Mouse (Mus musculus): ENCODE data around the gene Thnsl2. TPM values are rescaled to one million over a fixed set of nuclear protein-coding genes. Genes with fewer than 3 reads are reported as not detected.

Gene Thnsl2
- total and polyA plus RNA-seq, 3 experiments: 0.08 to 0.21 TPM; not detected in 1

- Histone ChIP-seq H3K9ac (ENCODE audit: control insufficient read depth, low read depth, low read length, poor library complexity, severe bottlenecking) (no peak overlapping the region), H3K27me3 (ENCODE audit: control insufficient read depth in 1 of 2, insufficient read depth in 2 of 2, low read length in 2 of 2) (peaks cover 0 to 4% of the 10 kb centered on the region in 2 experiments; a peak in 2 of 4 replicates), H3K79me2 (ENCODE audit: control insufficient read depth, insufficient read depth, low read length, poor library complexity) (no peaks in the 10 kb centered on the region), H3K27ac (ENCODE audit: control insufficient read depth, low read depth, low read length) (no peak overlapping the region), H3K9me3 (replicated peaks; ENCODE audit: insufficient read depth, low read length) (no peaks in the 10 kb centered on the region), H3K4me3 (ENCODE audit: control insufficient read depth in 1 of 2, insufficient read depth in 1 of 2, low read depth in 2 of 2, low read length in 2 of 2) (no peak overlapping the region), H3K36me3 (ENCODE audit: control insufficient read depth in 1 of 2, insufficient read depth in 2 of 2, low read length in 2 of 2) (no peaks in the 10 kb centered on the region), H3K4me1 (ENCODE audit: control insufficient read depth in 1 of 2, insufficient read depth in 2 of 2, low read length in 2 of 2) (no peaks in the 10 kb centered on the region)
- no peak for DNase-seq (ENCODE audit: low read depth, low spot score)
- TF ChIP-seq MXI1 (IDR thresholded peaks at IDR 0.05; ENCODE audit: low read depth, low read length): no peak
- TF ChIP-seq HCFC1 (IDR thresholded peaks at IDR 0.05; ENCODE audit: low read depth, low read length): no peak
Measured at GRCm38 (mm10) chr6:71094693-71095092, 49.5 kb downstream of the Thnsl2 start.

GRCm38 (mm10) chr6:71093686-71094085 lies 50.6 kb downstream of the Thnsl2 start:
- Histone ChIP-seq H3K9ac (ENCODE audit: control insufficient read depth, low read depth, low read length, poor library complexity, severe bottlenecking) (no peak overlapping the region), H3K36me3 (ENCODE audit: control insufficient read depth in 1 of 2, insufficient read depth in 2 of 2, low read length in 2 of 2) (no peaks in the 10 kb centered on the region), H3K27ac (ENCODE audit: control insufficient read depth, low read depth, low read length) (no peak overlapping the region), H3K27me3 (ENCODE audit: control insufficient read depth in 1 of 2, insufficient read depth in 2 of 2, low read length in 2 of 2) (peaks cover 0 to 4% of the 10 kb centered on the region in 2 experiments; a peak in 2 of 4 replicates), H3K4me3 (ENCODE audit: control insufficient read depth in 1 of 2, insufficient read depth in 1 of 2, low read depth in 2 of 2, low read length in 2 of 2) (no peak overlapping the region), H3K9me3 (replicated peaks; ENCODE audit: insufficient read depth, low read length) (no peaks in the 10 kb centered on the region), H3K4me1 (ENCODE audit: control insufficient read depth in 1 of 2, insufficient read depth in 2 of 2, low read length in 2 of 2) (no peaks in the 10 kb centered on the region), H3K79me2 (ENCODE audit: control insufficient read depth, insufficient read depth, low read length, poor library complexity) (no peaks in the 10 kb centered on the region)
- TF ChIP-seq NELFE (IDR thresholded peaks at IDR 0.05; ENCODE audit: low read depth, low read length) (no peak), NRF1 (IDR thresholded peaks at IDR 0.05; ENCODE audit: insufficient read depth, low read depth, low read length, poor library complexity, severe bottlenecking) (no peak), CTCF (IDR thresholded peaks at IDR 0.05 in 2 of 3, conservative IDR thresholded peaks at IDR 0.05 in 1 of 3; ENCODE audit: control insufficient read depth in 1 of 3, insufficient read depth in 1 of 3, low read depth in 2 of 3, low read length in 3 of 3, poor library complexity in 1 of 3, severe bottlenecking in 1 of 3) (no peak), EP300 (IDR thresholded peaks at IDR 0.05; ENCODE audit: low read depth in 1 of 2, low read length in 2 of 2) (no peak), RCOR1 (IDR thresholded peaks at IDR 0.05; ENCODE audit: low read depth, low read length) (no peak), GATA1 (IDR thresholded peaks at IDR 0.05; ENCODE audit: low read depth, low read length) (no peak), CHD2 (IDR thresholded peaks at IDR 0.05; ENCODE audit: low read length) (no peak), GABPA (IDR thresholded peaks at IDR 0.05; ENCODE audit: low read depth, low read length) (no peak), ZMIZ1 (IDR thresholded peaks at IDR 0.05; ENCODE audit: low read depth, low read length) (no peak), USF2 (IDR thresholded peaks at IDR 0.05; ENCODE audit: borderline replicate concordance in 1 of 2, insufficient read depth in 1 of 2, low read depth in 1 of 2, low read length in 2 of 2) (no peak), ETS1 (IDR thresholded peaks at IDR 0.05; ENCODE audit: low read depth, low read length) (no peak), MEF2A (IDR thresholded peaks at IDR 0.05; ENCODE audit: extremely low read depth, insufficient replicate concordance, low read depth, low read length, poor library complexity, severe bottlenecking) (no peak), ZC3H11A (IDR thresholded peaks at IDR 0.05; ENCODE audit: low read depth, low read length) (no peak), TAL1 (IDR thresholded peaks at IDR 0.05; ENCODE audit: low read length) (no peak), USF1 (IDR thresholded peaks at IDR 0.05; ENCODE audit: low read depth, low read length) (no peak), UBTF (IDR thresholded peaks at IDR 0.05; ENCODE audit: borderline replicate concordance, insufficient read depth, low read depth, low read length) (no peak), CHD1 (IDR thresholded peaks at IDR 0.05; ENCODE audit: low read depth, low read length) (no peak), MXI1 (IDR thresholded peaks at IDR 0.05; ENCODE audit: low read depth, low read length) (no peak)
- no peak for DNase-seq (ENCODE audit: low read depth, low spot score)

All from MEL (cell line).